Mouse (Mus musculus) ovary, postnatal 14 days (tissue): ENCODE data around the gene Mmel1.

Experiments
- DNase-seq: peaks from one replicate; pipeline ENCODE4 v3.0.0; 2022; ENCODE audit warnings: low spot score

Gene Mmel1

DNA sequence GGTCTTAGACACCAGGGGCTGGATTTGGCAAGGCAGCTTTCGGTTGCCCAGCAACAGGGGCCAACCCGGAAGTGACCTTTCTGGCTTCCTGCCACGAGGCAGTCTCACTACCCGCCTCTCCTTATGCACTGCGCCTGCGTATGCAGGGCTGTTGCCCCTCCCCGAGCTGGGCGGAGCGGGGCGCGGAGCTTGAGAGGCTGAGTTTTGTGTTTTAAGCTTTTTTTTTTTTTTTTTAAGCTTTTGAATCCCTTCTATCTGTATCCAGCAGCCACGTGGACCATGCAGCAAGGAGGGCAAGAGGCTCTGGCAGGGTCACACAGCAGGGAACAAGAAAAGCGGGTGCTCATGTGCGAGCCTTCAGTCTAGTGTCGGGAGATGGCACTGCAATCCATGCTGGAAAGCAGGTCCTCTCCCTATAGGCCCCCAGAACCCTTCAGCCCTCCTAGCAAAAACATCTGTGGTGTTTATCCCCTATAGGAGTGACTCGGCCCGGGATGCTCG lies 5.1 kb upstream of the Mmel1 start:
- peak; percentile 96 for DNase-seq

DNA sequence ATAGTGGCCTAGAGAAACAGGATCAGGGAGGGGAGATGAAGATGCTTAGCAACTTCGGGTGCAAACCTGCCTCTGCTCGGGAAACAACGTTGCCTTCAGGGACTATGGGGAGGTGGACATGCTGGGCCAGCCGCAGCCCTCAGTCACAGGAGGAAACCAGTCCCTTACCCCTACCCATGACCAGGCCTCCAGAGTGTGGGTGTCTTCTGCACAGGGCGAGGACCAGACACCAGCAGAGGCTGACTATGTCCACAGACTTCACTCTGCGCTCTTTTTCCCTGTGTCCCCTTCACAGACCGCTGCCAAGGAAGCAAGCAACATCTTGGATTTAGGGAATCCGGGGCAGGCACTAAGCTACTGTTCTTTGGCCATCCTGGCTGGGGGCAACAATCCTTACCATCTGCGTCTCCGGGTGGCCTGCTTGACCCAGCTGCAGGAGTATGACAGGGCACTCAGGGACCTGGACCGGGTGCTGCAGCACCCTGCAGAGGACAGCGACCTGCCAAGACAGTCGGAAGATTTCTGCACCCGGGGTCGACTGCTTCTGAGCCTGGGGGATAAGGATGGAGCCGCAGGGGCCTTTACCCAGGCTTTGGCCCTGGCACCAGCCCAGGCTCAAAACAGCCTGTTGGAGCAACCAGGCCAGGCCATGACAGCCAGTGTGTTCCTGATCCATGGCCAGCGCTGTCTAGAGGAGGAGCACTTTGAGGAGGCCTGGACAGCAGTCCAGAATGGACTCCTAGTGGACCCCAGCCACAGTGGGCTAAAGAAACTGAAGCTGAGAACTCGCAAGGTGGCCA lies 4.2 kb upstream of the Mmel1 start:
- no peak for DNase-seq

DNA sequence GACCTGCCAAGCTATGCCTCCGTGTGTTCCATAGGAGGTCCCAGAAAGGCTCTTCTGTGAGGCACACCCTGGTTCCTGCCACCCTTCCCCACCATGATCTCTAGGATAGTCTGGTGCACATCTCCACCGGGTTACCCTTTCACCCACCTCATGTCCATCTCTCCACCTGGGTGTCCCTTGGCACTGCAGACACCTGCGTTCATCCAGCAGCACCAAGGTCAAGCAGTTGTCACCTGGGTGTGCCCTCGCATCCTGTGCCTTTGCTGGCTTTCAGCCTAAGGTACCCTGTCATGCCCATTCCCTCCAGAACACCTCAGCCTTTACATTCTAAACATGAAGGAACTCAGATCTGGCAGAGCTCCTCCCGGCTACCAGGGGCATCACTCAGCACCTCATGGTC lies 3.0 kb upstream of the Mmel1 start:
- no peak for DNase-seq

DNA sequence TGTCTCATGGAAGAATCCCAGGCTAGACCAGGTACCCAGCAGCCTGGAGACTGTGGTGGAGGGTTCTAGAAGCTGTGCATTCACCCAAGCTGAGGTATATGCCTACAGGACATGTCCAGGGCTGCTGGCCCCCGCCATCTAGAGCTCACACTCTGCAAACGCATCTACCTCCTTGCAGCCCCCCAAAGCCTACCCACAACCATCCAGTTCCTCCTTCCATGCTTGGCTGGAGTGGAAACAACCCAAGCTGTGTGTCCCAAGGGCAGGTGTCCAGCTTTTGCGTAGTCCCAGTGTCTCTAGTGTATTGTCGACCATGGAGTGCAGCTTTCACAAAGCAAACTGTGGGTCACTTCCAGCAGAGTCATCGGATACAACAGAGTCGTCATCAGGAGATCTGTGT lies 2.1 kb upstream of the Mmel1 start:
- DNase-seq: no peak

DNA sequence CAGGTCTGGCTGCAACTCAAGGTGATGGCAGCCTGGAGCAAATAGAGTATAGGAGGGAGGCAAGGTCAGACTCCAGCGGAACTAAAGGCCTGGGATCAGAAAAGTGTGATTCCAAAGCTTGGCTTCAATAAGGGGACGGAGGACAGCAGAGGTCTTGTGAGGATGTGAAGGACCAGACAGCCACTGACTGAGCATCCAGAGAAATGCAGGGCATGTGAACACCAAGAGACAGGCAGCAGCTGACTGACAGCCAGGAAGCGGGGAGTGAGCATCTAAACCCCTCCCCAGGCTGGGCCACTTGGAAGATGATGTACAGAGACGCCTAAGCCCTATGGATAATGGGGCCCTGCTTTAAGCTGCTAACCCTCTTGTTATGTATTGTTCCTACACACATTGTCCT lies 1.3 kb downstream of the Mmel1 start:
- no peak for DNase-seq

DNA sequence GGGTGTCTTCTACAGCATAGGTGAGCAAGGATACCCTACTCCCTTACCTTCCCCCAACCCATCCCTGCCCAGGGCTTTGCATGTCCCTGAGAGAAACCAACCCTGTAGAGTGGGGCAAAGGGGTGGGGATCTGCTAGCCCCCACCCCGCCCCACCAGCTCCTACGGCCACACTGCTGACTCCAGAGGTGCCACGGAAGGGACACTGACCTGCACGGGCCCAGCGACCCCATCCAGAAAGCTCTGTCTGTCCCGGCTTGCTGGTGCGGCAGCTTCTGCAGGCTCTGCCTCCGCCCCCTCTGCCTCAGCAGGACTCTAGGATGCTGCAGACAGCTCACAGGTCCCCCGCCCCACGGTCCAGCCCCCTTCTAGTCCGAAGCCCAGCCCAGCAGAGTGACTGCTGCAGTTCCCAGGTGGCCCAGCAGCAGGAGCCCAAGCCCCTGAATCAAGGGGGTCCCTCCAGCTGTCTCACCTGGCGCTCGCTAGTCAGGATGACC lies 2.4 kb downstream of the Mmel1 start:
- DNase-seq: no peak

DNA sequence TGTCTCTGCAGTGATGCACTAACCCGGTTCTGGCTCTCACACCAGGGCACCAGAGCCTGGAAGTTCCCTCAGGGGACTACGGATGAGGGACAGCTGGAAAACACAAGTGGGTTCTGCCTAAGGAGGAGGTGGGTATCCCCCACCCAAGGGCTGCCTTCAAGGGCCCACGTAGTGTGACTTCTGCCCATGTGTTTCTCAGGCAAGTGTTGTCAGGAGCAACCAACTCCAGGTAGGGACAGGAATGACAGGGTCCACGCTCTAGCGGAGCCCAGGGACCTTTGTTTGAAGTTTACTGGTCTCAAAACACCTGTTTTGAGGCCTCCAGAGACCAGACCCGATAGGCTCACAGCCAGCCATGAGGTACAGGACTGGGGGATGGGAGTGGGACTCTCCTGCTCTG lies 3.8 kb downstream of the Mmel1 start:
- DNase-seq: no peak

DNA sequence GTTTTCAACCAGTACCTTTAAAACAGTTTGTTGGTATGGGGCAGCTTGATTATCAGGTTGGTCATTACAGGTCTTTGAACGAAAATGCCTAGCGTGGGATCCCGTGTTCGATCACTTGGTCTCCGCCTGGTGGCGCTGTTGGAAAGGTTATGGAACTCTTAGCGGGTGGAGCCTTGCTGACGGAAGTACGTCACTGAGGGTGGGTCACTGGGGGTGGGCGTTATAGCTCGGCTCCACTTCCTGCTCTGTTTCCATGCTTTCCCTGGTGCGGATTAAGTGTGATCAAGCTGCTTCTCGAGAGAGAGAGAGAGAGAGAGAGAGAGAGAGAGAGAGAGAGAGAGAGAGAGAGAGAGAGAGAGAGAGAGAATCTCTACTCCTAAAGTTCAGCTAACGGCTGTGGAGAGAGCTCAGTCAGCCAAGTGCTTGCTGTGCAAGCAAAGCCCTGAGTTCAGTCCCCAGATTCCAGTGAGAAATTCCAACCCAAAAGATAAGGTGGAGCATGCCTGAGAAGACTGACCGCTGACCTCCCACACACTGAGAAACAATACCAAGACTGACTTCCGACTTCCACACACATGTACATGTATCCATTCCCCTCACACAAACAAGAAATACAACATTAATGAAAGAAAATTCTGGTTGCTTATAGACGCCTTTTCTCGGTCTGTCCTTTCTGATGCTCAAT lies 8.6 kb downstream of the Mmel1 start:
- peak; percentile 93 for DNase-seq

DNA sequence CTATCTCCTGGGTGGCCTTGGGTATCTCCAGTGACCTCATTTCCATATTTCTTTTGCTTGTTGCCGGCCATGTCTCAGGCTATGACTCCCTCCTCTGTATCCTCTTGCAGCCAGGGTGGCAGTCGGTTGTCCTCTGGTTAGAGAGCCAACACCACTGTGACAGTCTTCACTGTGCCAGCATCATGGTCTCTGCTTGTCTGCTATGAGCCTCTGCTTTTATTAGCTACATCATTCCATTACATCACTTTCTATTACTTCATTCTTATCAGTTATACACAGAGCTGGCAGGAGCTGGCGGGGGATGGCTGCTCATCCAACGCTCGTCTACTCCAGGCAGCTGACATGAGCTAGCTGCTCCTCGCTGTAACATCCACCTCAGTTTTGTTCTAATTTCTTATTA lies 11.3 kb downstream of the Mmel1 start:
- no peak for DNase-seq

DNA sequence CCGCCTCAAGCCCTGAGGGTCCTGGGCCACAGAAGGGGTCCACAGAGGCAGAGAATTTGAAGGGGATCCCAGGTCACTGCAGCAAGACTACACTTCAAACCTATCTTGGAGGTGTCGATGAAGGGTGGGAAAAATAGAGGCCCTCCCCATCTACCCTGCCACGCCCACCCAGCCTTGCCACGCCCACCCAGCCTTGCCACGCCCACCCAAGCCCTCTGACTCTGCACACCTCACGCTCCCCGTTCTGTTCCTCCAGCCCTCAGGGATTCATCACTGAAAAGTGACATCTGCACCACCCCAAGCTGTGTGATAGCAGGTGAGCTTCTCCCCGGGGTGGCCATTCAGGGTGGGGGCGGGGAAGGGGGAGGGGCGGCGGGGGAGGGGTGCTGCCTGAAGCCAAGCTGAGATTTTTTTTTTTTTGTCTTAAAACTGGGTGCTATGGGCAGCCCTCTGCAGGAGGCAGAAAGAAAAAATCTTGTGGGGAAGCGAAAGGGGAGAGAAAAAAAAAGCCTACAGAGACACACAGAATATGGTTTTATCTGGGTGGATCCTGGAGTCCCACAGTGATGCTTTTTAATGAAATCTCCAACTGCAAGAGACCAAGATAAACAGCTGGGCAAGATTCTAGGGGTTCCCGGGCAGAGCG lies 12.8 kb downstream of the Mmel1 start:
- no peak for DNase-seq

DNA sequence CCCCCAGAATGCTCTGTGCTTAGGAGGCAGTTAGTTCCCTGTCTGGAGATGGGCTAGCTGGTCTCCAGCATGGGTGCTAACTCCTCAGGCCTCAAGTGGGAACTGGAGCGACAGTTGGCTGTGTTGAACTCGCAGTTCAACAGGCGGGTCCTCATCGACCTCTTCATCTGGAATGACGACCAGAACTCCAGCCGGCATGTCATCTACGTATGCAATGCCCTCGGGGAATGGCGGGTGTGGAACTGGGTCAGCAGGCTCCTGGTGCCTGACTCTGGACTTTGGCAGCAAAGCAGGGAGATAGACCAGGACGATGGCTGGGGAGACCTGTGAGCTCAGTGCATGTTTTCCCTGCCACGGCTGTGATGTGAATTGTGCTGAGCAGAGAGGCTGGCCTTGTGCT lies 16.0 kb downstream of the Mmel1 start:
- no peak for DNase-seq

DNA sequence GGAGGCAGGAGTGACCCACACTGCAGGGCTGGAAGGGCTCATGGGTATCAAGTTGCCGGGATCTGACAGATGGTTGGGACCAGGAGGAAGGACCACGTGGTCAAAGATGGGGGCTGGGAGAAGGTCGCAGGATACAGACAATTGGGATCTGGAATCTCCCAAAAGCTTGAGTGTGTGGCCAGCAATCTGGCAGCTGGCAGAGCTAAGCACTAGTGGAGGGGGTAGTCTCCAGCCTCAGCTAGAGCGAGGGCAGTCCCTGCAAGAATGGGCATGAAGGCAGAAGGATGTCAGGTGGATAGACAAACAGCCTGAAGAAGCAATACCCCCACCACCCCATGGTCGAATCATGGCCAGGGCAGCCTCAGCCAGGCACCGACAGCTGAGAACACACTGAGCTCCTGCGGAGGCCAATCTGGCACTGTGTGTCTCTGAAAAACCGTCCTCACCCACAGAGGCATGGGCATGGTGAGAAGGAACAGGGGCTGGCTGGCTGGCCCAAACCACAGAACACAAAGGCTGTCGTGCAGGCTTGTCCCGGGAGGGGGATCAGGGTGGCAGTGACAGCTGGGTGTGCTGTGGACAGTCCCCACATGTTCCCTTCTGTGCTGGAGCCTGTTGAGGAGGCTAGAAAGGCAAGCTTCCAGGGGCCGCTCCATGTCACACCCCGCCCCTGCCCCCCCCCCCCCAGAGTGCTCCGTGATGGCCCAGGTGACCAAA lies 17.6 kb downstream of the Mmel1 start:
- DNase-seq: no peak

DNA sequence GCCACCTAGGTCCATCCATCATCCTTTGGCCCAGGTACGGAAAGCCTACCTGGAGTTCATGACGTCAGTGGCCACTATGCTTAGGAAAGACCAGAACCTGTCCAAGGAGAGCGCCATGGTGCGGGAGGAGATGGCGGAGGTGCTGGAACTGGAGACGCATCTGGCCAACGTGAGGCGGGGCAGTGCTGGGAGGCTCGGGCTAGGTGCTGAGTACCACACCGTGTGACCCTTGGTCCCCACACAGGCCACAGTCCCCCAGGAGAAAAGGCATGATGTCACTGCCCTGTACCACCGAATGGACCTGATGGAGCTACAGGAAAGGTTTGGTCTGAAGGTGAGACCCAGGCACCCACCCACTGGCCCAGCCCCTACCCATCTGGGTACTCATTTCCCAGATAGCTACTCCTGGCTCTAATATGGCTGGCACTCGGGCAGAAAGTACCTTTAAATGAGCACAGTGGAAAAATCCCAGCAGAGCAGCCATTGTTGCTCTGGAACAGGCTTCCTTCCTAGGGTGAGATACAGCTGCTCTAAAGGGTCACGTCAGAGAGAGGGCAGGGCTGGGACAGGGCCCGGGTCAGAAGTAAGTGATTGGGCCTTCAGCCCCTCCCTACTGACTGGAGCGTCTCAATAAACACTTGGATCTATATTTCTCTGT lies 18.3 kb downstream of the Mmel1 start:
- DNase-seq: no peak

DNA sequence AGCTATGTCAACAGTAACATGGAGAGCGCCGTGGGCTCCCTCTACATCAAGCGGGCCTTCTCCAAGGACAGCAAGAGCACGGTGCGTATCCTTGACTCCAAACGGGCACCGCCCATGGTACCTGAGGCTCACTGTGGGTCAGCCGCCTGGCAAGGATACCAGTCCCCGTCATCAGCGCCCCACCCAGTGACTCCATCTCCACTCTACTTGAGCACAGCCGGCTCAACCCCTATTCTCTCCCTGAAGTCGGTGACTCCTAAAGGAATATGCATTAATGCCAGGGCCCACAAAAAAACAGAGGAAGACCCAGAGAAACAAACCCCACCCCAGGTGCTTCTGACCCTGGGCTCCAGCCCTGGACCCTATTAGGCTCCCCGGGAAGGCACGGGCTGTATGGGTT lies 21.5 kb downstream of the Mmel1 start:
- DNase-seq: no peak

DNA sequence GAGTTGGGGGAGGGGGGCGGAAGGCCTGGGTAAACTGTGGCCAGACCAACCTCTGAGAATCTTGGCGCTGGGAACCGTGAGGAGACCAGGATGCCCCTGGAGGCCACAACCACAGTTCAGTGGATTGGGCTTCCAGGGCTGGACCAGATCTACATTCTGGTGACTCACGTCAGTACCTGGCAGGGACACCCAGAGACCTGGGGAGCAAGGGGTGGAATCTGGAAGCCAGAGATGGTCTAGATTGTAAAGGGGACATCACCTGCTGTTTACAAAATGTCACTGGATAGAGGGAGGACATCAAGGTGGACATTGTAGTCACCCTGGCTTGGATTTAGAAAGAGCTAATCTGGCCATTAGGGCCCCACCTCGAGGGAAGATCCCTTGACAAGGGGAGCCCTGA lies 26.2 kb downstream of the Mmel1 start:
- no peak for DNase-seq

DNA sequence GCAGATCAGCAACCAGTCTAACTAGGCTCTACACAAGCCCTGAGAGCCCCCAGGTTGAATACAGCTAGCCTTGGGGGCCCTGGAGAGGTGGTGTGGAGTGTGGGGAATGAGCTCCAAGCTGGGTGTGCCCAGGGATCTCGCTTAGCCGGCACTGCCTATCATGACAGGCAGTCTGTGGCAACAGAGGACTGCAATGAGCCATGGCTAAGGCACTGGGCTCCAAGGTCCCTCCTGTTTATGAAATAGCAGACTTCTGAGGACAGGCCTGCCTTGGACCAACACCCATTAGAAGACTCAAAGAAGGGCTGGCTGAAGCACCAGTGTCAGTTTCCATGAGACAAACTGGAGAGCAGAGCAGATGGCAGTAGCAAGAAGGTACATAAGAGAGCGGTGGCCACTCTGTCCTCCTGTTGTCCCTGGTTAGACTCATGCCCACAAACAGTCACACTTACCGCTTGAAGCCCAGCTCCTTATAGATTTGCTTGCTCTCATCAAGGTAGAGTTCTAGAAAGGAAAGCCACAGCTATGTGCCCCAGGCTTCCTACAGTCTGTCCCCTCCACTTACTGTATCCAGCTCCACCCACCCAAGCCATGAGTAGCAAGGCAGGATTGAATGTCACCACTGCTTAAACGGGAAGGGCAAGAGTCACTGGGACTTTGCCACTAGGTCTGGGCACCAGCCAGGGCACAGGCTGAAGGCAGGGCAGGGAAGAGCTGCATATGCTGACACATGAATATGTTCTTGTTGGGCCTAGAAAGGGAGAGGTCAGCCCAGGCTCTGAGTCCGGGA lies 28.5 kb downstream of the Mmel1 start:
- no peak for DNase-seq

DNA sequence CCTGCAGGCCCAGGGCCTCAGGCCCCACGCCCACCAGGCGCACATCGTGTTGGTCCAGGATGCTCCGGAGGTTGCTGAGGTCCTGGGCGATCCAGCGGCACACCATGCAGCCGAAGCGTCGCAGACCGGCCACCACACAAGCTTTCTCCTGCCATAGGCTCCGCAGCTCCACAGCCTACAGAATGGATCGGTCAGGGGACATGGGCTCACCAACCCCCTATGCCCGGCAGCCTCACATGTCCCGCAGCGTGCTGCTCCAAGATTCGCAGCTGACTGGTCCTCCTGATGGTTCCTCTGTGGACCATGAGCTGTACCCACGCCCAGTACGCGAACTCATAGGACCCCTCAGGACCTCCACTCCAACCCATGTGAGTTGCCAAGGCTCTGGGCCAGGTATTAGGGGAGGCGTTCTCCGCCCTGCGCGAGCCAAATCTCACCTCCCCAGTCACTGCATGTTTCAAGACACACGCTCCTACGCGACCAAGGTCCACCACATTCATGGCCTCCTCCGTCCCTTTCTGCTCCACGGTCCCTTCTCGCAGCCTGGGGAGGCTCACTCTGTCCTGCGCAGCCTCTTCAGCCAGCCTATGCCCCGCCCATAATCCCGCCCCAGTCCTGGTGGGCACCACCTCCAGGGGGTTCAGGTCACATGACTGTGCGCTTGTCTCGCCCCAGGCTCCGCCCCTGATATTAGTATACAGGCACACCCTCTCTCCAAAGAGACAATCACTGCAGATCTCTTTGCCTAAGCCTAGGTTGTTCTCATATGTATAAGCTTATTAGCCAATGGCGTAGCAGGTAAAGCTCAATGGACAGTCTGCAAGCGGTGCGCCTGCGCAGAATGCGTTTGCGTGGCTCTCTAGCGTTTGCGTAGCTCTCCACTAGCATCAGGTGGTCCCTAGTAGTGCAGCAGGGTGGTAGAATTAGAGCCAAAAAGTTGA lies 29.4 kb downstream of the Mmel1 start, which contains the start of gene Fam213b:
Gene Fam213b (minus strand): TSS at position 630 of the 941 bp plus-strand sequence.
- peak; percentile 43 for DNase-seq

DNA sequence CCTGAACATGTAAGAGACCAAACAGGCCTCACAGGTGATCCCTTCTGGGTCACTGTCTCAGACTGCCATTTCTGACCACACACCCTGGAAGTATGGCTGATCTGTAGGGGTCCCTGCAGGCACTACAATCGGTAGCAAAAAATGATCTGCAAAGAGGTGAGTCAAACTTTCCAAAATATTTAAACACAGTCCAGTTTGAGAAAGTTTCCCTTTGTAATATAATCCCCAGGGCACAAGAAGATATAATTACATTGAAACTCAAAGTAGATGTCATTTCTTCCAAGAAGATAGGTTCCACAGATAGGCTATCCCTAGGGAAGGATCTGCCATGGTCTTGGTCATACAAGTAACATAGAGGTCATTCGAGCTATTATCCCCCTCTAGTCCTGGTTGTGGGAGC lies 33.0 kb downstream of the Mmel1 start:
- no peak for DNase-seq

DNA sequence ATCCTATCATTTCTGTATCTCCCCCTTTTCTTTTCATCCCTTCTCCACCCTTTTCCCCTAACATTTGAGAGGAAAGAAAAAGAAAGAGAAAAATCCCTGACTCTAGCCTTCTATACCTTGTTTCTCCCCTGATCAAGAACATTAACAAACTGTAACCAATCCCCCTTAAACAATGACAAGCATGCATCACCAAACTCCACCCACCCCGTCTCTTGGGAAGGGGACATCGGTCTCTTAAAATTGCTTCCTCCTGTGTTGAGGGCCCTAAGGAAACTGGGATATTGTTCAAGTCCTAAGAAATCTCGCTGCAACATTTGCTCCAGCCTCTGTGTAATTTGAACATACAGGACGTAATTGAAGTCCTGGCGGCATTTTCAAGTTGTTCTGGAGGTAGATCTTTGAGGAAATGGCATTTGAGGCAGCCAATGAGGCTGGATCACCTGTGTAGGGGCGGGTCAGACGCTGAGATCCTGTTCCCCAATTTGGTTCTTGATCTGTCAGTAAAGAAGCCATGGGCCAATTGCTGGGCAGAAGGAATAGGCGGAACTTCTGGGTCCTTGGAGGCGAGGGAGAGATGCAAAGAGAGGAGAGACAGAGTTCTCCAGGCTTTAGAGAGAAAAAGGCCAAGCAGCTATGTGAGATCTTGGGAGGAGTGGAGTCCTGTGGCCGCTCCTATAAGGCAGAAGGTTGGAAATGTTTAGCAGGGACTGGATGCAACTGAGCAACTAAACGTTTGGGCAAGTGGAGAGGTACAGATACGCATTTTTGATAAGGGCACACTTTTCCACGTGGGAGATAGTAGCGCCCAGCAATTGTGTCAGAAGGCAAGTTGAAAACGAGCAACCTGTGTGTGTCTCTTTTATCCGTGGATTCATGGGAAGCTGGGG lies 35.0 kb downstream of the Mmel1 start:
- peak; percentile 66 for DNase-seq
